Mouse (Mus musculus): ENCODE results near the gene Apoc2. TPM values are rescaled to one million over a fixed set of nuclear protein-coding genes. Genes with fewer than 3 reads are reported as not detected.
"Not testable (repeated sequence)": the region's sequence is repeated elsewhere in the genome, so short reads cannot be mapped to it uniquely, and the experiment has no call there.

Gene Apoc2
- polyA plus RNA-seq, 1 experiment from 2014 or later: not detected

DNA sequence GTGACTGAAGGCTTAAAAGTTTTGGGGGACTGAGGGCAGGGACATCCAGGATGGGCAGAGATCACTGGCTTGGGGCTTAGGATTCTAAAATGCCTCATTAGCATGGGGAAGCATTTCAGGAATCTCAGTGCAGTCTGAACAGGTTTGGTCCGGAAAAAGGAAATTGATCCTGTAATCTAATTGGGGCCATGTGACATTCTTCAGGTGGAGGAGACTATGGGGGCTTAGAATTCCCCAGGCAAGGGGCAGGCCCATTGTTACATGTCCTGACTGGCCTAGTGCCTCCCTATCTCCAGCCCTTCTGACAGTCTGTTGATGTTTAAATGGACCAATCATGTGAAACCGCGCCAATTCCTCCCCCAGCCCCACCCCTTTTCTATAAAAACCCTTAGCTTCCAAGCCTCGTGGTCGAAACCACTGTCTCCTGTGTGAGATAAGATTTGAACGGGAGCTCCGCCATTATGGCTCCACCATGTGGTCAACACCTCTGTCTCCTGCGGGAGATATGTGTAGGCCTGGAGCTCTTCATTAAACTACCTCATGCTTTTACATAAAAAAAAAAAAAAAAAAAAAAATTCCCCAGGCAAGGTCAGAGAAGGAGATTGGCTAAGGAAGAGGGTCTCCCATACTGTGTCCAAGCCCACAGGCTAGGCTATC lies 9.3 kb upstream of the Apoc2 start:
- not testable (repeated sequence) for ATAC-seq; H3K9me3 ChIP-seq (replicated peaks; ENCODE audit: control insufficient read depth, low read length, poor library complexity, severe bottlenecking); H3K27me3 ChIP-seq (ENCODE audit: control insufficient read depth, insufficient read depth, low read depth, low read length); H3K4me1 ChIP-seq (ENCODE audit: control insufficient read depth, insufficient read depth, low read length); H3K27ac ChIP-seq (ENCODE audit: low read length); H3K36me3 ChIP-seq (ENCODE audit: control insufficient read depth, insufficient read depth, low read length); H3K9ac ChIP-seq (ENCODE audit: low read depth, low read length); H3K4me2 ChIP-seq (ENCODE audit: low read length); H3K4me3 ChIP-seq (ENCODE audit: low read depth, low read length)
- 78% methylated on average over 8 of the region's 8 CpGs for WGBS

GRCm38 (mm10) chr7:19686521-19686920 lies 8.8 kb upstream of the Apoc2 start:
- Histone ChIP-seq H3K4me2 (ENCODE audit: low read length) (no peak overlapping the region), H3K9ac (ENCODE audit: low read depth, low read length) (no peak overlapping the region), H3K36me3 (ENCODE audit: control insufficient read depth, insufficient read depth, low read length) (no peaks in the 10 kb centered on the region), H3K4me1 (ENCODE audit: control insufficient read depth, insufficient read depth, low read length) (no peaks in the 10 kb centered on the region), H3K4me3 (ENCODE audit: low read depth, low read length) (no peak overlapping the region), H3K9me3 (replicated peaks; ENCODE audit: control insufficient read depth, low read length, poor library complexity, severe bottlenecking) (no peaks in the 10 kb centered on the region), H3K27ac (ENCODE audit: low read length) (no peak overlapping the region), H3K27me3 (ENCODE audit: control insufficient read depth, insufficient read depth, low read depth, low read length) (no peaks in the 10 kb centered on the region)
- WGBS: 89% methylated on average over 6 of the region's 6 CpGs
- ATAC-seq: no peak

DNA sequence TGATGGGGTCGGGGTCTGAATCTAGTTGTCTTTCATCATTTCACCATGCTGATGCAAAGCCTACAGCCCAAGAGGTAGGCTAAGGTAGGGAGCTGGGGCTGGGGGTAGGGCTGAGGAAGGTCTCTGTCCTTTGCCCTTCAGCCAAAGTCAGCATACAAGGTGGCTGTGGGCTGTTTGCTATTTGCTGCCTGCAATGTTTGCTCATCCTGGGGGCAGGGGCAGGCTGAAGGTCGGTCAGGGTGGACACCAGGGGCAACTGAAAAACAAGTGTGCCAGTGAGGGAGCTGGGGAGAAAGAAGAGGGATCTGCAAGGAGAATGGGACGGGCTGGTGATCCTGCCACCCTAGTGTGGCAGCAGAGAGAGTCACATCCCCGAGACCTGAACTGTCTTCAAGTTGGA lies 7.6 kb upstream of the Apoc2 start:
- WGBS: 64% methylated on average over 4 of the region's 4 CpGs
- H3K36me3 ChIP-seq (ENCODE audit: control insufficient read depth, insufficient read depth, low read length): no peaks in the 10 kb centered on the region
- H3K27ac ChIP-seq (ENCODE audit: low read length): no peak overlapping the region
- H3K9me3 ChIP-seq (replicated peaks; ENCODE audit: control insufficient read depth, low read length, poor library complexity, severe bottlenecking): no peaks in the 10 kb centered on the region
- H3K4me1 ChIP-seq (ENCODE audit: control insufficient read depth, insufficient read depth, low read length): no peaks in the 10 kb centered on the region
- no peaks in the 10 kb centered on the region for H3K27me3 ChIP-seq (ENCODE audit: control insufficient read depth, insufficient read depth, low read depth, low read length)
- ATAC-seq: no peak
- no peak overlapping the region for H3K4me3 ChIP-seq (ENCODE audit: low read depth, low read length)
- no peak overlapping the region for H3K4me2 ChIP-seq (ENCODE audit: low read length)
- H3K9ac ChIP-seq (ENCODE audit: low read depth, low read length): no peak overlapping the region

- no peak overlapping the region for H3K27ac ChIP-seq (ENCODE audit: low read length)
- H3K9ac ChIP-seq (ENCODE audit: low read depth, low read length): no peak overlapping the region
- no peaks in the 10 kb centered on the region for H3K36me3 ChIP-seq (ENCODE audit: control insufficient read depth, insufficient read depth, low read length)
- H3K27me3 ChIP-seq (ENCODE audit: control insufficient read depth, insufficient read depth, low read depth, low read length): no peaks in the 10 kb centered on the region
- H3K4me2 ChIP-seq (ENCODE audit: low read length): no peak overlapping the region
- 93% methylated on average over 6 of the region's 6 CpGs for WGBS
- no peak for ATAC-seq
- H3K9me3 ChIP-seq (replicated peaks; ENCODE audit: control insufficient read depth, low read length, poor library complexity, severe bottlenecking): no peaks in the 10 kb centered on the region
- H3K4me3 ChIP-seq (ENCODE audit: low read depth, low read length): no peak overlapping the region
- no peaks in the 10 kb centered on the region for H3K4me1 ChIP-seq (ENCODE audit: control insufficient read depth, insufficient read depth, low read length)
Measured at GRCm38 (mm10) chr7:19683771-19684201, 6.0 kb upstream of the Apoc2 start.

- Histone ChIP-seq H3K27me3 (ENCODE audit: control insufficient read depth, insufficient read depth, low read depth, low read length) (no peaks in the 10 kb centered on the region), H3K36me3 (ENCODE audit: control insufficient read depth, insufficient read depth, low read length) (no peaks in the 10 kb centered on the region), H3K4me2 (ENCODE audit: low read length) (no peak overlapping the region), H3K4me1 (ENCODE audit: control insufficient read depth, insufficient read depth, low read length) (no peaks in the 10 kb centered on the region), H3K27ac (ENCODE audit: low read length) (no peak overlapping the region), H3K4me3 (ENCODE audit: low read depth, low read length) (no peak overlapping the region), H3K9me3 (replicated peaks; ENCODE audit: control insufficient read depth, low read length, poor library complexity, severe bottlenecking) (no peaks in the 10 kb centered on the region), H3K9ac (ENCODE audit: low read depth, low read length) (no peak overlapping the region)
- 79% methylated on average over 3 of the region's 3 CpGs for WGBS
- ATAC-seq: no peak
Measured at GRCm38 (mm10) chr7:19682979-19683378, 5.2 kb upstream of the Apoc2 start.

DNA sequence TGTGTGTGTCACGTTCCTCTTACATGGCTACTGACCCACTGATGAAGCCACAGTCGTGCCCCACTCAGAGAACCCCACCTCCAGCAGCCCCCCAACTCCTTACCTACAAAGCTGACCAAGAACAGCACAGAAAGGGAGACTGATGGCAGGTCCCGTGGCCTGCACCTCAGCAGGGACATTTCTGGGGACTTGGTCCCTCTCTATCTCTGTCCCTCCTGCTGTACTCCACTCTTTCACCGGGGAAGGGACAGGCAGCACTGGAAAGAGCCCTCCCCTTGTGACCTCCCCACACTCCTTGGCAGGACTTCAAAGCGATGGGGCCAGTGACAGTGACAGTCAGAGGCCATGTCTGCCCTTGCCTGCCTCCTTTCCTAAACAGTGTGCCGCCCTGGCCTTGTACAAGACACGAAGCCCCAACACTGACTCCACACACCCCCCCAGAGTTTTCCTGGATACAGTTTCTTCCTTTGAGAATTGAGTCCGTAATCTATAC lies 3.5 kb upstream of the Apoc2 start, which contains the start of the genes Gm44805 and Apoc4:
TSS of gene Gm44805 (minus strand) at position 222 of the 493 bp plus-strand sequence.
TSS of gene Apoc4 (minus strand) at position 278 of the 493 bp plus-strand sequence.
- WGBS: 64% methylated on average over 8 of the region's 8 CpGs
- Histone ChIP-seq H3K4me2 (ENCODE audit: low read length) (no peak within 1 kb of the TSS), H3K27ac (ENCODE audit: low read length) (no peak within 1 kb of the TSS), H3K9me3 (replicated peaks; ENCODE audit: control insufficient read depth, low read length, poor library complexity, severe bottlenecking) (no peaks in the 10 kb centered on the region), H3K36me3 (ENCODE audit: control insufficient read depth, insufficient read depth, low read length) (no peaks in the 10 kb centered on the region), H3K4me1 (ENCODE audit: control insufficient read depth, insufficient read depth, low read length) (no peaks in the 10 kb centered on the region), H3K27me3 (ENCODE audit: control insufficient read depth, insufficient read depth, low read depth, low read length) (no peaks in the 10 kb centered on the region), H3K4me3 (ENCODE audit: low read depth, low read length) (no peak within 1 kb of the TSS), H3K9ac (ENCODE audit: low read depth, low read length) (no peak within 1 kb of the TSS)
- no peak for ATAC-seq

DNA sequence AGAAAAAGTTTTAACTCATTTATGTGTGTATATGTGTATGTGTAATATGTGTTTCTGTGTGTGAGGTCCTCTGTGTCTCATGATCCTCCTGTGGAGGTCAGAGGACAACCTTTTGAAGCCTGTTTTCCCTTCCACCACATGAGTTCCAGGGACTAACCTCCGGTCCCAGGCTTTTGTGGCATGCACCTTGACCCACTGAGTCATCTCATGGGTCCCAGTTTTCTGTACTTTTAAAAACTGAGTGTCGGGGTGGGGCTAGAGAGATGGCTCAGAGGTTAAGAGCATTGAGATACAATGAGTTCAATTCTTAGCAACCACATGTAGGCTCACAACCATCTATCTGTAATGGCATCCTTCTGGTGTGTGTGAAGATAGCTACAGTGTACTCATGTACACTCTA lies 3.0 kb upstream of the Apoc2 start:
- no peak overlapping the region for H3K4me3 ChIP-seq (ENCODE audit: low read depth, low read length)
- no peaks in the 10 kb centered on the region for H3K9me3 ChIP-seq (replicated peaks; ENCODE audit: control insufficient read depth, low read length, poor library complexity, severe bottlenecking)
- H3K27me3 ChIP-seq (ENCODE audit: control insufficient read depth, insufficient read depth, low read depth, low read length): no peaks in the 10 kb centered on the region
- no peak for ATAC-seq
- H3K27ac ChIP-seq (ENCODE audit: low read length): no peak overlapping the region
- H3K4me1 ChIP-seq (ENCODE audit: control insufficient read depth, insufficient read depth, low read length): no peaks in the 10 kb centered on the region
- 85% methylated on average over 2 of the region's 2 CpGs for WGBS
- H3K4me2 ChIP-seq (ENCODE audit: low read length): no peak overlapping the region
- no peaks in the 10 kb centered on the region for H3K36me3 ChIP-seq (ENCODE audit: control insufficient read depth, insufficient read depth, low read length)
- no peak overlapping the region for H3K9ac ChIP-seq (ENCODE audit: low read depth, low read length)

DNA sequence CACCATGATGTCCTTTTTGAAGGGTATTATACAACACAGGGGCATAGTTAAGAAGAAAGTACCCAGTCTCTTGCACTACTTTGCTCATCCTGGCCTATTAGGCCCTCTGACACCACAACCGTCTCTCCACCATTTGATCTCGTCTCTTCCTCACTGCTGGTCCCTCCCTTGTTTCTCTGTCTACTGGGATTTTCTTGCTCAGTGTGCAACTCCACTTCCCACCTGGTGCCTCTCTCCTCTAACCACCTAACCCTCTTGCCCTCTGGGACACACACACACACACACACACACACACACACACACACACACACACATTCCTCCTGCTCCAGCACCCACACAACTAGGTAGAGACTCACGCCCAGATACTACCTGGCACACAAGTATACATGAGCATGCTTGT lies 1.2 kb upstream of the Apoc2 start:
- 90% methylated on average over 3 of the region's 3 CpGs for WGBS

GRCm38 (mm10) chr7:19676662-19677061 lies 1.1 kb downstream of the Apoc2 start:
- no peaks in the 10 kb centered on the region for H3K36me3 ChIP-seq (ENCODE audit: control insufficient read depth, insufficient read depth, low read length)
- H3K4me2 ChIP-seq (ENCODE audit: low read length): no peak overlapping the region
- H3K4me3 ChIP-seq (ENCODE audit: low read depth, low read length): no peak overlapping the region
- WGBS: 71% methylated on average over 1 of the region's 1 CpGs
- H3K27ac ChIP-seq (ENCODE audit: low read length): no peak overlapping the region
- no peaks in the 10 kb centered on the region for H3K9me3 ChIP-seq (replicated peaks; ENCODE audit: control insufficient read depth, low read length, poor library complexity, severe bottlenecking)
- no peaks in the 10 kb centered on the region for H3K27me3 ChIP-seq (ENCODE audit: control insufficient read depth, insufficient read depth, low read depth, low read length)
- no peak for ATAC-seq
- H3K9ac ChIP-seq (ENCODE audit: low read depth, low read length): no peak overlapping the region
- no peaks in the 10 kb centered on the region for H3K4me1 ChIP-seq (ENCODE audit: control insufficient read depth, insufficient read depth, low read length)

More for the DNA sequence above, 1.2 kb upstream of the Apoc2 start:
- H3K9me3 ChIP-seq (replicated peaks; ENCODE audit: control insufficient read depth, low read length, poor library complexity, severe bottlenecking): no peaks in the 10 kb centered on the region
- H3K4me2 ChIP-seq (ENCODE audit: low read length): no peak overlapping the region
- H3K4me3 ChIP-seq (ENCODE audit: low read depth, low read length): no peak overlapping the region
- no peak overlapping the region for H3K27ac ChIP-seq (ENCODE audit: low read length)
- no peaks in the 10 kb centered on the region for H3K4me1 ChIP-seq (ENCODE audit: control insufficient read depth, insufficient read depth, low read length)
- H3K36me3 ChIP-seq (ENCODE audit: control insufficient read depth, insufficient read depth, low read length): no peaks in the 10 kb centered on the region
- no peaks in the 10 kb centered on the region for H3K27me3 ChIP-seq (ENCODE audit: control insufficient read depth, insufficient read depth, low read depth, low read length)
- H3K9ac ChIP-seq (ENCODE audit: low read depth, low read length): no peak overlapping the region
- ATAC-seq: no peak

All from midbrain, embryonic 16.5 days (tissue).